Mouse (Mus musculus) G1E (cell line): ENCODE measurements around the gene Gm10073.

Experiments used
- CTCF ChIP-seq: IDR thresholded peaks from 2 replicates; pipeline ENCODE4 v1.5.1; 2012; ENCODE audit warnings: low read depth, low read length, inconsistent platforms, mixed read lengths
- GATA1 ChIP-seq: IDR thresholded peaks from 2 replicates; pipeline ENCODE4 v1.6.1; 2012; ENCODE audit warnings: borderline replicate concordance, low read length, inconsistent platforms, mixed read lengths
- POLR2AphosphoS5 ChIP-seq: IDR thresholded peaks from 2 replicates; pipeline ENCODE4 v1.6.1; 2012; ENCODE audit warnings: low read depth, low read length, inconsistent platforms; ENCODE audit not compliant: insufficient replicate concordance
- TAL1 ChIP-seq: conservative IDR thresholded peaks from 2 replicates; pipeline ENCODE4 v1.6.1; 2012; ENCODE audit warnings: low read depth, low read length, inconsistent platforms, mixed read lengths

- TF ChIP-seq CTCF (no peak), GATA1 (no peak), POLR2AphosphoS5 (no peak), TAL1 (no peak)
These were observed 49.8 kb upstream of the Gm10073 start for GRCm38 (mm10) chr8:106623016-106623415.
